Mouse (Mus musculus): ENCODE results near the gene Fbxo40.

GRCm38 (mm10) chr16:36983796-36984195 lies 6.5 kb downstream of the Fbxo40 start:
- TF ChIP-seq EP300 (IDR thresholded peaks at IDR 0.05; ENCODE audit: low read length): peak; percentile 48; the same call in 1 of the 2 replicates
- TF ChIP-seq NELFE (IDR thresholded peaks at IDR 0.05; ENCODE audit: low read depth, low read length): peak; percentile 33; the same call in 1 of the 2 replicates
- no peak for TF ChIP-seq UBTF (IDR thresholded peaks at IDR 0.05; ENCODE audit: low read depth, low read length)
- TF ChIP-seq CTCF (conservative IDR thresholded peaks at IDR 0.05 in 1 of 2, IDR thresholded peaks at IDR 0.05 in 1 of 2; ENCODE audit: low read depth in 2 of 2, low read length in 2 of 2): no peak
